Mouse (Mus musculus): Measurements from ENCODE around the gene Lrrk1. TPM values are rescaled to one million over a fixed set of nuclear protein-coding genes. Genes with fewer than 3 reads are reported as not detected.

Lrrk1 gene
- total RNA-seq (2021), result 12.2 and 14.6 TPM in 2 replicates
- long read RNA-seq, experiment 1, full-length matches to known transcripts, result 1 of 2 reads
- long read RNA-seq, experiment 1, partial matches to known transcripts, result 1 of 2 reads
- long read RNA-seq, experiment 1, other reads (novel, unspliced or antisense), result 0 of 2 reads
- long read RNA-seq, experiment 2, partial matches to known transcripts, result 0 of 5 reads
- long read RNA-seq, experiment 2, other reads (novel, unspliced or antisense), result 5 of 5 reads

GRCm38 (mm10) chr7:66387813-66388521, at the start of gene Lrrk1:
TSS of gene Lrrk1 (minus strand) at chr7:66388350.
- DNase-seq, result peak; percentile 77

- peak; percentile 70 for DNase-seq
Observed at GRCm38 (mm10) chr7:66434453-66434935, 46.3 kb upstream of the Lrrk1 start.

DNA sequence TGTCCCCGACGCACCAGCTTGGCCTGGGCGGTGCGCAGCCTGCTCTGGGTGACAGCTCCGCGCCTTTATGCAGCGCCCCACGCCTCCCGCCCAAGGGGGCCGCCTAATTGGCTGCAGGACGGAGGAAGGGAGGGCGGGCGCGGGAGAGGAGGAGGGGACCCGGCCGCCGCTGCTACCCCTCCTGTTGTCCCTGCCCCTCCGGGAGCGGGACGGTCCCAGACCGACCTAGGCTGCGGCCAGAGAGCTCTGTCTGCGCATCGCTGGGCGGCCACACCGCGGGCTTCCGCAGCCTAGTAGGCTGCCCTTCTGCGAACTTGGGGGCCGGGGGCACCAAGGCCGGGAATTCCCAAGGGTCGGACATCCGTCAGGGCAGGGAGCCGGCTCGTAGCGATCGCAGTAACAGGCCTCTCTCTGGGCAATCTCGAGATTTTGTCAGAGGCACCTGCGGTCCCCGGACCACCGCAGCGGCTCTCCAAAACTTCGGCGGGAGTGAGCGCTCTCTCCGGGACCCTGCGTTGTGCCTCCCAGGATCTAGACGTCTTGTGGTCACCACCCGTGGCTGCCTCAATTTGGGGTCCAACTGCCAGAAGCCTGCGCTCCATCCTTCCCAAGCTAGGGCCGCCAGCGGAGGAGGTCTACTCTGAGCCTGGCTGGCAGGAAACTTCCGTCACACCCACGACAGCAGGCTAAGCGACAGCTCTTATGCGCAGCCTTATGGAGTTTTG, 39.4 kb upstream of the Lrrk1 start, which contains the start of gene Aldh1a3:
Gene Aldh1a3, minus strand, starts transcription at position 81 of the 725 bp plus-strand sequence.
- peak; percentile 69 for DNase-seq

DNA sequence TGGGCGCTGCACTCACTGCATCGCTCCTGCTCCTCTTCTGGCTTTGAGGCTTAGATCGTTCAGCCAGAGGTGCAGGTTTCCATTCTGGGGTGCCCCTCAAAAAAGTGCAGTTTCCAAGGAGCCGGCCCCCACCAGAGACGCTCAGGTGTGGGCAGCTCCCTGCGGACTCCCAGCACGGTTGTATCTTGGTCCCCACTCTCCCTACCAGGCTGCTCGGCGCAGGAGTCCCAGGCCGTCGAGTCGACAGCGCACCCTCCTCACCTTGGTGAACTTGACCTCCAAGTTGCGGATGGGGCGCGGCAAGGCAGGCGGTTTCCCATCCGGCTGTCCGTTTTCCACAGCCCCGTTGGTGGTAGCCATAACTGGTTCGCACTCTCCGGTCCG, 38.9 kb upstream of the Lrrk1 start:
- DNase-seq, result no peak

DNA sequence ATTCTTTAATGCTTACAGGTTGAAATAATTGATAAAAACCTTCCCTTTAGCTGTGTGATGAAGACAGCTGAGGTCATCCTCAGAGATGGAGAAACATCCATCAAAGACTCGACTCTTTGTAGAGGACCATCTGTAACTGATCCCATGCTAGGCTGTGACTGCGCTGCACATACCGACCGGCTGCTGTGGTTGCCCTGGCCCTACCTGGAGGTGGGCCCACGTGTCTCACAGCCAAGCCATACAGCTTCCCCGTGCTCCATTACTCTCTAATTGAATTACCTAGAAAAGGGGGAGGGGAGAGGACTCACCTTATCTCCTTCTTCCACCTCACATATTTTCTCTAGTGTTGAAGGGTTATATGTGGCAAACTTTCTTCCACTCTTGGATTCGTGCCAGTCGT, 33.8 kb upstream of the Lrrk1 start:
- no peak for DNase-seq

DNA sequence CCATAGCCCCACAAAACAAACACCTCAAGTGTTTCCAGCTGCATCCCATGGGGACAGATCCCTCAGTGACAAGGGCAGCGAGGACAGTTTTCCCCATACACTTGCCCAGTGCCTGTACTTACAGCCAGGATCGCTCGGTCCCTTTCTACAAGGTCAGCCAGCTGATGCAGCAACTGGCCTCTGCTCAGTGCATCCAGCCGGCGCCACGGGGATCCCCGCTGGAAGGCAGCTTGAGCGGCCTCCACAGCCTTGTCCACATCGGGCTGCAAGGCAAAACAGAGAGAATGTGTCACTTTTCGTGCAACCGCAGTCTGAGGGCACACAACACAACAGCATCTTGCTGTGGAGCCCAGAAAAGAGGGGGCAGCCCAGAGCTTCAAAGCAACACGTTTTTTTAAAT, 30.8 kb upstream of the Lrrk1 start:
- DNase-seq, result peak; percentile 74

DNA sequence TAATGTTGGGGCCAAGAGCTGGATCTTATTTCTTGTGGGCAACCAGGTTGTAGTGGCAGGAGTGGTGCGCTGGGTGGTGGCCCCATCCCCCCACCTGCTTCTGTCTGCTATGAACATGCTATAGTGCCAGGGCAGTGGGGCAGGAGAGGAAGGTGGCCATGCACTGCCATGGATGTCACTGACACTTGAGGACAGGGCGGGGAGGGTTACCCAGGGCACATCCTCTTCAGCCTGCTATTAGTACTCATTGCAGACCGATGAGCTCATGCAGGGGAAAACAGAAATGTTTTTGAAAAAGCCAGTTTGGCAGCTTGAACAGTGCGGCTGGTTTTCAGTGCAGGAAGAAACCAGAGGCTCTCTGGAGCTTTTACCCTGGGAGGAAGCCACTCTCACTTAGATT, 28.7 kb upstream of the Lrrk1 start:
- no peak for DNase-seq

DNA sequence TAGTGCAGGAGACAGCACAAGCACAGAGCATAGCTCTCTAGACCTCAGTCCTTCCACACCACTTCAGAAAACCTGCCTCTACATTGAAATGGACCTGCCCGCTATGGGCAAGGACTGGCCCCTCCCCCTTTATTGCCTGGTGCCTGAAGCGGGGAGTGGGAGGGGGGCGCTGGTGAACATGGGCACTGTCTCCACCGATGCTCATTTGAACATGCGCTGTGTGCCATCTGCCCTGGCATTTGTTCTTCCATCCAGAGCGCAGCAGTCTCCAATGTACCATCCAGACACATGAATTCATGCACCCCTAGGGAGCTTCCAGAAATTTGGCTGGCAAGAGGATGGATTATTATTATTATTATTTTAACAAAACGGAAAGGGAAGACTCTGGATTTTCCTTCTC, 24.9 kb upstream of the Lrrk1 start:
- DNase-seq, result no peak

- peak; percentile 76 for DNase-seq
Observed at GRCm38 (mm10) chr7:66409433-66409832, 21.3 kb upstream of the Lrrk1 start.

GRCm38 (mm10) chr7:66406971-66407370, 18.8 kb upstream of the Lrrk1 start:
- DNase-seq, result peak; percentile 63

DNA sequence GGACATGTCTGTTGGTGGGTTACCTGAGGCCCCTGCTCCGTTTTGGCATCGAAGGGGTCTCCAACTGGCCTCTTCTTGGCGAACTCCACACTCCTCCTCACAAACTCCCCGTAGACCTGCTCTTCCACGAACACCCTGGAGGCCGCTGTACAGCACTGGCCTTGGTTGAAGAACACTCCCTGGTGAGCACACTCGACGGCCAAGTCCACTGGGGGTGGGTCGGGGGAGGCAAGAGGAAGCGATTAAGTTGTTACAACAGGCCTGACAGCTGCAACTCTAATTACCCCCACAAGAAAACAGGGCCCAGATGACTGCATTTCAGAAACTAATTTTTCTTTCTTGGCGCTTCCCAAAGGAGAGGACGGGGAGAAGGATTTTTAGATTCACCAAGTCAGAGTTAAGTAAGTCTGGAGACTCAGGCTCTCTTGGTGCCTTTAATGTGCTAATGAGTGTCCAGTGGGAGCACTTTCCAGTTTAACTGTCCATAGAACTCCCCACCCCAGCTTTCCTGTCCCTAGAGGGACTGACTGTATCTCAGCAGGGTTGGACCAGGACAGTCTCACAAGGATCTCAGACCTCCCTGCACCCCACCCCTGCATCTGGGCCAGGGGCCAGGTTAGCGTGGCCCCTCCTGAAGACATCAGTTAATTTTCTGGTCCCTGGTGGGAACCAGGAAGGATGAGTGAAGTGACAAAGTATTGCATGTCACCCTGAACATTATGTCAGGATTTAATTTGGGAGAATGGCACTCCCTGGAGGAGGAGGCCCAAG, 18.0 kb upstream of the Lrrk1 start:
- DNase-seq, result peak; percentile 61

DNA sequence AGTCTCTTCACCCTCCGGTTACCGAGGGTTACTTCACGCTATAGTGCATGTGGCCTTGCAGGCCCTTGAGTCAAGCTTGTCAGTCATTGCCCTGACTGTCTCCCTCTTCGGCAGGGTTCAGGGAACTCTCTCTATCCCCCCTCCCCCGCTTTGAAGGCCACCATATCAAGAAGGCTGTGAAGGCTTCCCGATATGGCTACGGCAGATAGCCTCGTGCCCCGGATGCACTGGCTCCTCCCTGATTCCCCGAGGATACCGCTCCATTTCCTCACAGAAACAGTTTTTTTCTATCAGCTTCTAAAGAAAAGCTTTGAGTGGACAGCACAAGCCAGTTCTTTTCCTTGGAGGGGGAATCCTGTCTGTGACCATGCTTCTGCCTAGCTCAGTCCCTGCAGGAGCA, 17.4 kb upstream of the Lrrk1 start:
- DNase-seq, result peak; percentile 78

DNA sequence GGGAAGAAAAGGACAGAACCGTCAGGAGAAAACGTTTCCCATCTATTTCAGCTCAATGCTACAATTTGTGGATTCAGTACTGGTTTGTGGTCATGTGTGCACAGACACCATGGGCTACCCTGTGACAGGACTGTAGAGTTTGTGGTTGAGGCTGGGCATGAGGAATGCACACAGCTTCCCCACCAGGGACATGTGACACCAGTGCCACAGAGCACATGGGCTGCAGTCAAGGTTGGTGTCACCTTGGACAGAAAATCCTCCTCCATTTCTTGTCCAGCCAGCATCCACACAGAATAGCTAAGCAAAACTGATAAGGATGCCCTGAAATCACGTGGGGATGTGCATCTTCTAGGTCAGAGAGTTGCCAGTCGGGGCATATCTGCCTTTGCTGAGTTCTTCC, 16.7 kb upstream of the Lrrk1 start:
- DNase-seq, result peak; percentile 17

DNA sequence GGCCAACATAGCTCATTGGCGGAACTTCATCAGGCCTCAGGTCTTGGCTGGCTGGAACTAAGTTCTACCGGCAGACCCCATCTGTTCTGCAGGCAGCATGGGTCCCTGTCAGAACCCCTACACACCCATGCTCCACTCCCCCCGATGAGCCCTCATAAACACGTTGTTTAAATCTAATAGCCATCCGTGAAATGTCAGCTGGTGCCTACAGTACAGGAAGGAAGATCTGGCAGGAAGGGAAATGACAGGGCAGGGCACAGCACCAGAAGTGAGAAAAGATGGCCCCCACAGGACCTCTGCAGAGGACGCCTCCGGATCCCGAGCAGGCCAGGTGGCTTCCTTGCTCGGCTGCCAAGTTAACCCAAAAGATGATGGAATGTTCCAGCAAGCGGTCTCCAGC, 16.0 kb upstream of the Lrrk1 start:
- DNase-seq, result peak; percentile 29

DNA sequence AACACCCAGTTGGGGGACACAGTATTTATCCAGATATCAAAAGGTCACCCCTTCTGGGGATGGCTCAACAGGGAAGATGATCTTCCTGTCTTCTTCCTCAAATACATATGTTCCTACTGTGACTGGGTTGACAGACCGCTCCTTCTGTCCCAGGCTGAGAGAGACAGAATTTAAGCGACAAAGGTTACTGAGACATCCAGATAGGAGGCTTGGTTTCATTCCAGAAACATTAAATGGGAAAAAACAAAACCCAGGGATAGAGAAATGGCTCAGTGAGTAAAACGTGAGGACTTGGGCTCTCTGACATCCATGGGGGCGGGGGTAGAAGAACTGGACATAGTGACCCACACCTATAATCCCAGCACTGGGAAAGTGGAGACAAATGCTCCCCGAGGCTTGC, 14.7 kb upstream of the Lrrk1 start:
- DNase-seq, result no peak

DNA sequence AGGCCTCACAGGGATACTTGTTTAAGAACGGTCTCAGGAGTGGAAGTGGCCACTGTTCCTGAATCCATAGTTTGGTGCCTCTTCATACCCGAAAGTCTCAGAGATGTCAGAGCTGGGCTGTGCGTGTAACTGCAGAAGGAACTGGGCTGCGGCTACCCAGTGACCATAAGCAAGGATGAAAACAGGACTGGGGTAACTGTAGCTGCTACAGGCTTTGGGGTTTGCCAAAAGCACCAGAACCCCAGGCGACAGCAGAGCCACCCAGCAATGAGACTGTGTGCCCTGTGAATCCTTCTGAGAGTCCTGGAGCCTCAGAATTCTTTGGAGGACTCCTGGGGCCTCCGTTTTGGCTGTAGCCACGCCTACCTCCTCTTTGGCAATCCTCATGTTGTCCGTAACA, 13.5 kb upstream of the Lrrk1 start:
- DNase-seq, result peak; percentile 20

DNA sequence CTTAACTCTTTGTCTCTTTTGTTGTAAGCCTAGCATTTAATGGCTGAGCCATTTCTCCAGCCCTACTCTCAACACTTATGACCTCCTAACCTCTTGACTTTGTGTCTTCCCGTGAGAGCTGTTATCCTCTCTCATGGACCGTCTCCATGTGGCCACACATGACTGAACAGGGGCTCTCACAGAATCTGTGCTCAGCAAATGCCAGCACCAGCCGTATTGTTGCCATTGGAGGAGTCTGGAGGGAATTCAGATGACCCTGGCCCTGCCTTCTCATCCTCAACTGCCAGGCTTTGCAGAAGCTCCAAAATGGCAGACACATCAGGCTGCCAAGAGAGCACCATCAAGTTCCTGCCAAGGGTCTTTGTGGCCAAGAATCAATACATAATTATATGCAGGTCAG, 9.1 kb upstream of the Lrrk1 start:
- DNase-seq, result no peak

- peak; percentile 77 for DNase-seq
Observed at GRCm38 (mm10) chr7:66388621-66389532, 727 bp upstream of the Lrrk1 start.

- DNase-seq, result peak; percentile 46
Observed at GRCm38 (mm10) chr7:66387419-66387812, 734 bp downstream of the Lrrk1 start.

DNA sequence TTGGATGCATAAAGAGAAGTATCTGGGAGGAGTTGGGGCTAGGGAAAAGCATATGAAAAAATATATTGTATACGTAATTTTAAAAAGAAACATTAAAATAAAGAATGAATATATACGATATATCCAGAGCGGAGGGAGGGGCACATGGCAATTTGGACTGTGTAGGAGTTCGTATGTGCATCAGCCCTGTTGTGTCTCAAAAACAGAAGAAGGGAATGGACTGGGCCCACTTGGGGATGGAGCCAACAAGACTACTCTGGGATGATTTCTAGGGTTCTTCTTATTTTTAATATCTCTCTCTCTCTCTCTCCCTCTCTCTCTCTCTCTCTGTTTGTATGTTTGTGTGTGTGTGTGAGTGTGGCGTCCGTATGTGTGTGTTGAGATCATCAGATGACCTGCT, 1.7 kb downstream of the Lrrk1 start:
- DNase-seq, result no peak

GRCm38 (mm10) chr7:66385826-66386225, 2.3 kb downstream of the Lrrk1 start:
- no peak for DNase-seq
